Mouse (Mus musculus) intestine, embryonic 16.5 days (tissue): ENCODE results near the gene Hivep3. TPM values are rescaled to one million over a fixed set of nuclear protein-coding genes. Genes with fewer than 3 reads are reported as not detected.
A peak's percentile ranks its signal among the peaks of the same experiment; 100 is the strongest.

Source experiments
- ATAC-seq: fragments of 200-750 bp; cut with Nextera tagmentation; 2 replicates; pipeline ENCODE4 v1.8.0; 2017; ENCODE audit warnings: moderate TSS enrichment, moderate library complexity
- H3K27ac ChIP-seq: fragments of 300-500 bp; sonication (generic); 2 replicates; pipeline ENCODE4 v1.5.1; 2014; ENCODE audit warnings: mild to moderate bottlenecking, low read length
- H3K27me3 ChIP-seq: fragments of 300-500 bp; sonication (generic); replicated peaks from 2 replicates; pipeline ENCODE4 v1.6.1; 2014; ENCODE audit warnings: low read length, control low read depth, mixed read lengths; ENCODE audit not compliant: control insufficient read depth, insufficient read depth
- H3K36me3 ChIP-seq: fragments of 300-500 bp; sonication (generic); 2 replicates; pipeline ENCODE4 v1.6.1; 2014; ENCODE audit warnings: low read length, control low read depth; ENCODE audit not compliant: control insufficient read depth, insufficient read depth
- H3K4me1 ChIP-seq: fragments of 300-500 bp; sonication (generic); 2 replicates; pipeline ENCODE4 v1.6.1; 2014; ENCODE audit warnings: low read length, control low read depth, mixed read lengths; ENCODE audit not compliant: control insufficient read depth, insufficient read depth
- H3K4me2 ChIP-seq: fragments of 300-500 bp; sonication (generic); 2 replicates; pipeline ENCODE4 v1.6.1; 2014; ENCODE audit warnings: low read depth, low read length, control low read depth
- H3K4me3 ChIP-seq: fragments of 300-500 bp; sonication (generic); 2 replicates; pipeline ENCODE4 v1.5.1; 2014; ENCODE audit warnings: mild to moderate bottlenecking, low read length
- H3K9ac ChIP-seq: fragments of 300-500 bp; sonication (generic); 2 replicates; pipeline ENCODE4 v1.6.1; 2014; ENCODE audit warnings: low read depth, low read length
- H3K9me3 ChIP-seq: fragments of 300-500 bp; sonication (generic); 2 replicates; pipeline ENCODE4 v1.6.1; 2016; ENCODE audit warnings: low read length, control low read depth; ENCODE audit not compliant: control insufficient read depth
- WGBS: fragments of 180-500 bp; shearing (Covaris S2); extraction: QIAGEN DNeasy Blood & Tissue Kit; methylation state at CpG from one replicate; pipeline ENCODE4 v1.1.7; 2014; 5-methylcytosine and 5-hydroxymethylcytosine counted together
- polyA plus RNA-seq: library from polyadenylated mRNA; unstranded; fragments of >200 nt; fragmentation: Nextera tagmentation; extraction: Ambion mirVana; gene quantifications from 2 replicates; pipeline ENCODE4 v1.2.1, GENCODE M21; 2015

Gene Hivep3
- polyA plus RNA-seq, 1 experiment from 2014 or later, result 4.4 TPM

- Histone ChIP-seq H3K27ac (no peak overlapping the region), H3K9ac (no peak overlapping the region), H3K4me1 (no peaks in the 10 kb centered on the region), H3K36me3 (no peaks in the 10 kb centered on the region), H3K4me3 (no peak overlapping the region), H3K27me3 (no peaks in the 10 kb centered on the region), H3K4me2 (no peak overlapping the region), H3K9me3 (no peaks in the 10 kb centered on the region)
- 75% methylated on average over 3 of the region's 3 CpGs for WGBS
- ATAC-seq, result no peak
Observed at GRCm38 (mm10) chr4:119721531-119721930, 12.1 kb upstream of the Hivep3 start.

- H3K9ac ChIP-seq, result no peak overlapping the region
- no peaks in the 10 kb centered on the region for H3K27me3 ChIP-seq
- ATAC-seq, result no peak
- no peaks in the 10 kb centered on the region for H3K9me3 ChIP-seq
- H3K36me3 ChIP-seq, result no peaks in the 10 kb centered on the region
- 56% methylated on average over 5 of the region's 5 CpGs for WGBS
- H3K27ac ChIP-seq, result no peak overlapping the region
- no peak overlapping the region for H3K4me2 ChIP-seq
- H3K4me1 ChIP-seq, result no peaks in the 10 kb centered on the region
- H3K4me3 ChIP-seq, result no peak overlapping the region
Observed at GRCm38 (mm10) chr4:119726074-119726473, 7.5 kb upstream of the Hivep3 start.

- Histone ChIP-seq H3K36me3 (no peaks in the 10 kb centered on the region), H3K9me3 (no peaks in the 10 kb centered on the region), H3K4me3 (no peak overlapping the region), H3K27me3 (no peaks in the 10 kb centered on the region), H3K27ac (no peak overlapping the region), H3K9ac (no peak overlapping the region), H3K4me1 (no peaks in the 10 kb centered on the region), H3K4me2 (no peak overlapping the region)
- no peak for ATAC-seq
- 76% methylated on average over 2 of the region's 2 CpGs for WGBS
Observed at GRCm38 (mm10) chr4:119727871-119728270, 5.7 kb upstream of the Hivep3 start.

GRCm38 (mm10) chr4:119733942-119734341, 358 bp downstream of the Hivep3 start:
- no peak overlapping the region for H3K27ac ChIP-seq
- under 1% methylated on average over 44 of the region's 44 CpGs for WGBS
- H3K36me3 ChIP-seq, result no peaks in the 10 kb centered on the region
- peak overlapping the region; percentile 86 for H3K4me3 ChIP-seq
- H3K27me3 ChIP-seq, result peaks cover 5% of the 10 kb centered on the region; the same call in 1 of the 2 replicates
- H3K4me2 ChIP-seq, result peak overlapping the region; percentile 100
- H3K4me1 ChIP-seq, result peaks cover 8% of the 10 kb centered on the region; the same call in 1 of the 2 replicates
- peak overlapping the region; percentile 80 for H3K9ac ChIP-seq
- ATAC-seq, result peak; percentile 55
- no peaks in the 10 kb centered on the region for H3K9me3 ChIP-seq

GRCm38 (mm10) chr4:119734352-119734751, 768 bp downstream of the Hivep3 start:
- Histone ChIP-seq H3K9ac (peak overlapping the region; percentile 80), H3K27me3 (peaks cover 5% of the 10 kb centered on the region; the same call in 1 of the 2 replicates), H3K9me3 (no peaks in the 10 kb centered on the region), H3K27ac (no peak overlapping the region), H3K4me2 (peak overlapping the region; percentile 100), H3K4me3 (peak overlapping the region; percentile 86), H3K36me3 (no peaks in the 10 kb centered on the region), H3K4me1 (peaks cover 8% of the 10 kb centered on the region; the same call in 1 of the 2 replicates)
- no peak for ATAC-seq
- WGBS, result 20% methylated on average over 4 of the region's 4 CpGs

GRCm38 (mm10) chr4:119738641-119739040, 5.1 kb downstream of the Hivep3 start:
- Histone ChIP-seq H3K9me3 (no peaks in the 10 kb centered on the region), H3K36me3 (no peaks in the 10 kb centered on the region), H3K4me3 (no peak overlapping the region), H3K4me2 (no peak overlapping the region), H3K9ac (no peak overlapping the region), H3K4me1 (peaks cover 6% of the 10 kb centered on the region; the same call in 1 of the 2 replicates), H3K27ac (no peak overlapping the region), H3K27me3 (peaks cover 5% of the 10 kb centered on the region; the same call in 1 of the 2 replicates)
- WGBS, result 30% methylated on average over 4 of the region's 4 CpGs
- ATAC-seq, result no peak

GRCm38 (mm10) chr4:119739301-119740062, 5.9 kb downstream of the Hivep3 start:
- Histone ChIP-seq H3K9ac (no peak overlapping the region), H3K4me3 (no peak overlapping the region), H3K4me2 (no peak overlapping the region), H3K9me3 (no peaks in the 10 kb centered on the region), H3K36me3 (no peaks in the 10 kb centered on the region), H3K27me3 (no peaks in the 10 kb centered on the region), H3K27ac (no peak overlapping the region), H3K4me1 (peaks cover 2% of the 10 kb centered on the region; the same call in 1 of the 2 replicates)
- no peak for ATAC-seq
- 46% methylated on average over 9 of the region's 9 CpGs for WGBS

- no peak overlapping the region for H3K27ac ChIP-seq
- no peak overlapping the region for H3K4me3 ChIP-seq
- no peaks in the 10 kb centered on the region for H3K9me3 ChIP-seq
- no peaks in the 10 kb centered on the region for H3K27me3 ChIP-seq
- 80% methylated on average over 2 of the region's 2 CpGs for WGBS
- H3K36me3 ChIP-seq, result no peaks in the 10 kb centered on the region
- no peak for ATAC-seq
- H3K4me2 ChIP-seq, result no peak overlapping the region
- no peaks in the 10 kb centered on the region; the same call in 1 of the 2 replicates for H3K4me1 ChIP-seq
- no peak overlapping the region for H3K9ac ChIP-seq
Observed at GRCm38 (mm10) chr4:119748341-119748740, 14.8 kb downstream of the Hivep3 start.

- H3K4me2 ChIP-seq, result no peak overlapping the region
- H3K9me3 ChIP-seq, result no peaks in the 10 kb centered on the region
- H3K4me3 ChIP-seq, result no peak overlapping the region
- H3K27ac ChIP-seq, result no peak overlapping the region
- no peaks in the 10 kb centered on the region; the same call in 1 of the 2 replicates for H3K4me1 ChIP-seq
- H3K27me3 ChIP-seq, result no peaks in the 10 kb centered on the region
- 33% methylated on average over 4 of the region's 4 CpGs for WGBS
- H3K36me3 ChIP-seq, result no peaks in the 10 kb centered on the region
- no peak overlapping the region for H3K9ac ChIP-seq
- peak; percentile 33; the same call in 1 of the 2 replicates for ATAC-seq
Observed at GRCm38 (mm10) chr4:119750157-119750556, 16.6 kb downstream of the Hivep3 start.
